Mouse (Mus musculus): ENCODE measurements around the gene Yju2. TPM values are rescaled to one million over a fixed set of nuclear protein-coding genes. Genes with fewer than 3 reads are reported as not detected.
"Not testable (repeated sequence)": the region's sequence is repeated elsewhere in the genome, so short reads cannot be mapped to it uniquely, and the experiment has no call there.

The Yju2 gene
- total RNA-seq (2017) = 24.3 and 29.5 TPM in 2 replicates

DNA sequence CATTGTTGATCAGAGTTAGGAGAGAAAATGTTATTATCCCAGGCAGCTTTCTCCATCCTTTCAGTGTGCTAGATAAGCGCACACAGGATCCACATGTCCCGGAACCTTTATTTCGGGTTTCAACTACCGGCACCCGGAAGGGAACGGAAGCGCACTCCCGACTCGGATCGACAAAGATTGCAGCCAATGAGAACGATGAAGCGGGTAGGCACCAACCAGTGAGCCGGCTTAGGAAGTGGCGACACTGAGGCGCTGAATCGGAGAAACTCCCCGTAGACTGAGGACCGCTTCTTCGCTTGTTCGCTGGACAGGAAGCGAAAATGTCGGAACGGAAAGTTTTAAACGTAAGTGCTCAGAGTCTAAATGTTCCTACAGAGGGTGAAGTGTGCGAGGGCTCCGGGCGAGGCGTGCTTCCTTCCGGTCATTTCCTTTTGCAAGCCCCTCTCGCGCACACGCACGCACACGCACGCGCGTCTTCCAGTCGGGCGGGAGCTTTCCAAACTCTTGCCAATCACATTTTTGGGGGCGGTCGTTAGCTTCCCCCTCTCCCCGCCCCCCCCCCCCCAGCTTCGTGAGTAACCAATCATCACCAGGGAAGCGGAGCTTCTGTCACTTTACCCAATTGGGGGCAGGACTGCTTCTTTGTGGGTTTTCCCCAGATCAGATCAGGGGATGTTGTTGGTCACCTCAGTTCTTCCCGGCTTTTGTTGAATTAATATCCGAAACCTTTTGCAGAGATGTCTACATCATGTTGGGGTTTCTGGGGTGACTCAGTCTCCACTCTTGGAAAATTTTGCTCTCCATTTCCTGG is at the start of gene Yju2:
Gene Yju2 (plus strand): TSS at position 182 of the 811 bp plus-strand sequence.
- peak; percentile 90 to 93 for ATAC-seq (replicated peaks in 1 of 2; ENCODE audit: insufficient read depth in 1 of 2, low FRiP score in 2 of 2, low TSS enrichment in 1 of 2, low read depth in 1 of 2, poor library complexity in 2 of 2, severe bottlenecking in 2 of 2)

DNA sequence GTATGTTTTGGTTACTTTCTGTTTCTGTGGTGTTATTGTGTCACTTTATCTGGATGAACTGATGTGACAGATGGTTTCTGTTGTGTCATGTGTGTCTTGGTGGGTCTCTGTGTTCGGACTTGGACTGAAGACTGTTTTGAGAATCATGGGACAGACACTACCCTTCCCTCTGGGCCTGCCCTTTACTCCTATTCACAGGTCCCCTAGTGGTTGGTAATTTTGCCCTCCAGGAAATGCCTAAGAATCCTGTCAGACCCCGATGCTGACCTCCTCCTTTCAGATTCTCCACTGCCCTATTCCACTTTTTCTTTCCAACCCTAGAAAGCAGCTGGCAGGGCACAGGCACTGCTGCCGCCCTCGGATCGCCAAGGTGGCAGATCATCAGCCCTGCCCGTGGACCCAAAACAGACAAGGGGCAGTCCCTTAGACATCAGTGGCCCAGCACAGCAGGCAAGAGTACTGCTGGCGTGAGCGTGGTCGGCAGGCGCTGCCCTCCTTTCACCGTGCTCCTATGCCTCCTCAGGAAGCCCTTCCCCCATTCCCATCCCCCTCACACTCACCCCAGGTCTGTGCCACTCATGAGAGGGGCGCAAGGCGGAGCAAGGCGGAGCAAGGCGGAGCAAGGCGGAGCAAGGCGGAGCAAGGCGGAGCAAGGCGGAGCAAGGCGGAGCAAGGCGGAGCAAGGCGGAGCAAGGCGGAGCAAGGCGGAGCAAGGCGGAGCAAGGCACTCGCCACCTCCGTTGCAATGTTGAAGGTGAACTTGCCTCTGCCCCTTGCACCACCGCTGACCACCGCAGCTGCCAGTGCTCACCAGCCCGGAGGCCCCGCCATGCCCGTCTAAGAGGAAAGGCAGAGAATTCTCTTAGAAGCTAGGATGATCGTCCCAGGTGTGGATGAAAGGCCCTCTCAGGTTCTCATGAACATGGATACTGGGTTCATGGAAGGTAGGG is 27.1 kb upstream of the Yju2 start:
- ATAC-seq (replicated peaks in 1 of 2; ENCODE audit: insufficient read depth in 1 of 2, low FRiP score in 2 of 2, low TSS enrichment in 1 of 2, low read depth in 1 of 2, poor library complexity in 2 of 2, severe bottlenecking in 2 of 2) = peak; percentile 92 to 95

DNA sequence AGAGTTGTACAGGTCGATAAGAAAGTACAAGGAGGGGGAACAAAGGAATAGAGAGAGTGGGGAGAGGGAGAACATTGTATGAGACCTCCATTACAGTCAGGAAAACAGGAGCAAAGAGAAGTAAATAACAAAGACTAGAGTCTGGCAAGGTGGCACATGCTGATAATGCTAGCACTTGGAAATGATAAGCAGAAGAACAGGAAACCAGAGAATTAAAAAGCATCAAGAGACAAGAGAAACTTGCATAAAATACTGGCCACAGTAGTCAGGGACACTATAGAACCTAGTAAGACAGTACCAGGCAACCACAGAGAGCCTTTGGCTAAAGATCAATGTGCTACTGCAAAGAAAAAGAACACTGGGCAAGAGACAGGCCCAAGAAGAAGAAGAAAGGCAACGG is 26.3 kb upstream of the Yju2 start:
- no peak; a peak in 2 of 4 replicates for ATAC-seq (replicated peaks in 1 of 2; ENCODE audit: insufficient read depth in 1 of 2, low FRiP score in 2 of 2, low TSS enrichment in 1 of 2, low read depth in 1 of 2, poor library complexity in 2 of 2, severe bottlenecking in 2 of 2)

DNA sequence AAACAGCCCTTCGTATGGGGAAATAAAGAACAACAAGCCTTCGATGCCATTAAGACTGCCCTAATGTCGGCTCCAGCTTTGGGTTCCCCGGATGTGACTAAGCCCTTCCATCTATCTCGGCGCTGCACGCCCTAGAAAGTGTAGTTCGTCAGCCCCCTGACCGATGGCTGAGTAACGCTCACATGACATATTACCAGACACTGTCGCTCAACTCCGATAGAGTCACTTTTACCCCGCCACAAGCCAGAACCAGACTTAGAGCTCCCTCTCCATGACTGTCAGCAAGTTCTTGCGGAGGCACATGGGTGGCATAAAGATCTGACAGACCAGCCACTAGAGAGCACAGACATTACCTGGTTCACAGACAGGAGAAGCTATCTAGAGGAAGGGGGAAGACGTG is 25.7 kb upstream of the Yju2 start:
- ATAC-seq (replicated peaks in 1 of 2; ENCODE audit: insufficient read depth in 1 of 2, low FRiP score in 2 of 2, low TSS enrichment in 1 of 2, low read depth in 1 of 2, poor library complexity in 2 of 2, severe bottlenecking in 2 of 2) = no peak

DNA sequence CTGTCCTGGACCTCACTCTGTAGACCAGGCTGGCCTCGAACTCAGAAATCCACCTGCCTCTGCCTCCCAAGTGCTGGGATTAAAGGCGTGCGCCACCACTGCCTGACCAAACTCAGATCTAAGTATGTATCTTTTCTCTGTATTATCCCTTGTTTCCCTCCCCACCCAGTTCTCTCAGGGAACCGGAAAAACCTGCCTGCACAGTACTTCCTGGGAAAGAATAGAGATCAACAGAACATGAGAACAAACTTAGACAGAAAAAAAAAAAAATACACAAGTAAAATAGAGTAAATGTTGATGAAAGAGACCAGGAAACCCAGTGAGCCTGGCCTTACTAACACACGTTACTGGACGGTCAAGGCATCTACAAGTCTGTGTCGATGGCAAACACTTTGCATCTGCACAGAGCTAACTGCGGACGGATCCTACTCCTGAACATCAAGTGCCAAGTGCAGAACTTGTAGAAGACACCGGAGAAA is 14.5 kb upstream of the Yju2 start:
- not testable (repeated sequence) for ATAC-seq (replicated peaks in 1 of 2; ENCODE audit: insufficient read depth in 1 of 2, low FRiP score in 2 of 2, low TSS enrichment in 1 of 2, low read depth in 1 of 2, poor library complexity in 2 of 2, severe bottlenecking in 2 of 2)

DNA sequence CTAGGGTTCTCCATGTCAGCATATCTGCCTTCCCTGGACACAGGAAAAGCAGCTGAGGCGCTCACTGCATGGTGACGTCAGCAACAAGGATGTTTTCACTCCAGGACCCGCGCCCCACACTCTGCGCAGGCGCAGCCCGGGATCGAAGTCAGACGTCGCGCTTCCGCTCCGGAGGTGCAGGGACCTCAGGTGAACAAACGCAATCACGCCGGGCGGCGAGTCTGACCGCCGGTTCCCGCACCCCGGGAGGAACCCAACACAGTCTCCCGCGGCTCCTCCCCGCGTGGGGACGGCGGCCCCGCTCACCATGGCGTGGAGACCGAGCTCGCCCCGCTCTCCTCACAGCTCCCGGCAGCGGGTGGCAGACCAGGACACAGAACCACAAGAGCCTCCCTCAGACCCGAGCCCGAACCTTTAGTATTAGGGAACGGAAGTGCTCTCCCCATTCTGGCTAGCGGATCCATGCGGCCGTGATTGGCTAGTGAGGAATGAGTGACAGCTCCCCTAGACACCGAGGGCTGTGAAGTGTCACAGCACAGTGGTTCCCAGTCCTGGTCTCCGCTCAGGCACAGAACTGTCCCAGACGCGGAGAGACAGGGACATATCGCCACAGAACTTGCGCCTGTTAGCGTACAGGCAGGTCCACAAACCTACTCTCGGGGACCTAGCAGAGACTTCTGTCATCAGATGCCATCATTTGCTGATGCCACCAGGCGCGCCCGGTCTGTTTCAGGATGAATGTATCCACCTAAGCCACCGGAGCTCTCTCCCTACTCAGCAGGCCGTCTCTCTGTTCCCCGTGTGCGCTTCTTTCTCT is 13.8 kb upstream of the Yju2 start:
- ATAC-seq (replicated peaks in 1 of 2; ENCODE audit: insufficient read depth in 1 of 2, low FRiP score in 2 of 2, low TSS enrichment in 1 of 2, low read depth in 1 of 2, poor library complexity in 2 of 2, severe bottlenecking in 2 of 2) = peak; percentile 97 to 98

DNA sequence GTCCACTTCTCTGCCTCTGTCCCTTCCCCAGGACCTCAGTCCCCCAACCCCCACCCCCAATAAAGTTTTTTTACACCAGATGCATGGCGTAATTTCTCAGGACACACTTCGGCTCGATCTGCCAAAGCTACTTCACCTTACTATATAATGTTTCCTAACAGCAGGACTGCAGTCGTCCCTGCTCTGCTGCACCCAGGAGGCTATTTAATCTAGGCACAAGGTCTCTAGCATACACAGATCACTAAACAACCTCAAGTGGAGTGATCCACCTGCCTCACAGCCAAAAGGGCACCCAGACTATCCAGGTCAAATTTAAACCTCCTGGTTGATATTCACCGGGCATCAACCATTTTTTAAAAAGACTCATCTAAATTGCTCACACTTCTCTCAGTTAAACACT is 13.2 kb upstream of the Yju2 start:
- ATAC-seq (replicated peaks in 1 of 2; ENCODE audit: insufficient read depth in 1 of 2, low FRiP score in 2 of 2, low TSS enrichment in 1 of 2, low read depth in 1 of 2, poor library complexity in 2 of 2, severe bottlenecking in 2 of 2) = no peak

DNA sequence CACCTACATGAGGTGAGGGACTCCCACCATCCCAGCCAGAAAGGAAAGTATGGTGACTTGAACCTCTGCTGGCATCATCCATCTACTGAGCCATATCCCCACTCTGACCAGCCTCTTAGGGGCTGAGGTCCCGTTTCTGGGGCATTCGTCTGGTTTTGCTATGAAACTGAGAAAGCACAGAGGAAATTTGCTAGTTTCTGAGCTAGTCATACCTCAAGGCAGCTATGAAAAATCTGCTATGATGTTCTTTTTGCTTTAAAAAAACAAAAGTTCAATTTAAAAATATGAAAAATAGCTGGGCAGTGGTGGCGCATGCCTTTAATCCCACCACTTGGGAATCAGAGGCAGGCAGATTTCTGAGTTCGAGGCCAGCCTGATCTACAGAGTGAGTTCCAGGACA is 10.3 kb upstream of the Yju2 start:
- no peak for ATAC-seq (replicated peaks in 1 of 2; ENCODE audit: insufficient read depth in 1 of 2, low FRiP score in 2 of 2, low TSS enrichment in 1 of 2, low read depth in 1 of 2, poor library complexity in 2 of 2, severe bottlenecking in 2 of 2)

DNA sequence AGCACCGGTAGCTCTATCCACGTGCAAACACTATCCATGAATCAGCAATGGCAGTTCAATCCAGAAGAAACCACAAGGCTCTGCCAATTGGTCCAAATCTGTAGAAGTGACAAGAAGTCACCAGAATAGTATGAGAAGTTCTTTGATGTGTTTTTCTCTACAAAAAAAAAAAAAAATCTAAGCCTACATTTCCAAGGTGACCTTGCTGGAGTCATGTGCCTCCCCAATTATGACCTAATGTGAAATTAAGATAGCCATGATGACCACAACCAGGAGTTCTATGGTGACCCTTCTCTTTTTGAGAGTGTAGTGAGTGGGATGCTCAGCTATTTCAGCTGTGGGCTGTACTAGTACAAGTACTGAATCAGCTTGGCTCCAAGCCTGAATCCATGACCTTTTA is 9.5 kb upstream of the Yju2 start, which contains the start of gene Zfp119b:
Gene Zfp119b (minus strand): TSS at position 101 of the 400 bp plus-strand sequence.
- no peak for ATAC-seq (replicated peaks in 1 of 2; ENCODE audit: insufficient read depth in 1 of 2, low FRiP score in 2 of 2, low TSS enrichment in 1 of 2, low read depth in 1 of 2, poor library complexity in 2 of 2, severe bottlenecking in 2 of 2)

DNA sequence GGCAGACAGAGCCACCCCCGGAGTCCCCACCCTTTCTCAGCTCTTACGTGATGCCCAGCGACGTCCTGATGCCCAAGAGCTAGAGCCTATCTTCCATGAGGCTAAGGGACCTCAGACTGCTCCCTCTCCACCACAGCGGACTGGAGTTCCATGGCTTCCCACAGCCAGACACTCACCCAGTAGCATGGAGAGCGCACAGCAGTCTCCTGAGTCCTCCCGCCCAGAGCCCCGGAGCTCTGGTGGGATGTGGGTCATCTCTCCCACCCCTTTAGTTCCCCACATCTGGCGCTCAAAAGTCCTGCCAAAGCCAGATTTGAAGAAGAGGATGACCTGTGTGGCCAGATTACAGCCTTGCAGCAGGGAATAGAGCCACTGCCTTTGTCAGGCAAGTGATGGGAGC is 8.3 kb upstream of the Yju2 start:
- ATAC-seq (replicated peaks in 1 of 2; ENCODE audit: insufficient read depth in 1 of 2, low FRiP score in 2 of 2, low TSS enrichment in 1 of 2, low read depth in 1 of 2, poor library complexity in 2 of 2, severe bottlenecking in 2 of 2) = no peak

DNA sequence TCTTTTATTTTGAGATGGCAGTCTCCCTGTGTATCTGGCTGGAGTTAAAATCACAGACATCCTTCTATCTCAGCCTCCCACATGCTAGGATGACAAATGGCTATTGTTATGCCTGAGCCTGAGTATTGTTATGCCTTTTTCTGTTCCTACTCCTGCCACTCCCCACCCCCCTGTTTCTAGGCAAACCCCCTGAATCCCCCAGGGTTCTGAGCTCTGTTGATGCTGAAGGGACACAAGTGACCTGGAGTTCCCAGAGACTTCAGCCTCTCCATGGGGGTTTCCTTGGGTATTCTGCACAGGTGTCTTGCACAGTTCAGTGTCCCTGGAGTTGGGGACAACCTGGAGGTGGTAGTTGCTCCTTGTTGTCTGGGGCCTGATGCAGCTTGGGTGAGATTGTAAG is 6.9 kb upstream of the Yju2 start:
- no peak for ATAC-seq (replicated peaks in 1 of 2; ENCODE audit: insufficient read depth in 1 of 2, low FRiP score in 2 of 2, low TSS enrichment in 1 of 2, low read depth in 1 of 2, poor library complexity in 2 of 2, severe bottlenecking in 2 of 2)

DNA sequence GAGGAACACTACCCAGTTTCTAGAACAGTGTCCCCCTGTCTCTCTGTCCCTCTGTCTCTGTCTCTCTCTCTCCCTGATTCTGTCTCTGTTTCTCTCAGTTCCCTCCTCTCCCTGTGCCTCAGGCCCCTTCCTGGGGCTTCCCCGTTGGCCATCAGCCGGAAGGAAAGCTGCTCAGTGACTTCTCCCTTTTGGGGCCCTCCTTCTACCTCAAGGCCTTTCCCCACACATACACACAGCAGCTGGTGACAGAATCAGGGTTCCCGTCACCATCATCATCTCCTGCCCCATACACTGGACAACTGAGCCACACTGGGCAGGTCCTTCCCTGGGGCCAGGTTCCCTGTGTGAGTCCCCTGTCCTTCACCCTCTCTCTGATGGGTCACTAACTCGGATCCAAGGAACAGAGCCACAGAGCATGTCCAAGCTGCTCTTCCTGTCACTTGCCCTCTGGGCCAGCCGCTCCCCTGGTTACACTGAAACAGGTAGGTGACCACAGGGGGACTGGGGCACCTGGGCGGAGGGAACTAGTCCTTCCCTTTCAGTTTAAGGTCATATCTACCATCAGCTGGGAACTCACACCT is 6.4 kb upstream of the Yju2 start, which contains the start of gene Ebi3:
Gene Ebi3 (plus strand): TSS at position 194 of the 581 bp plus-strand sequence.
- peak; percentile 86 to 87 for ATAC-seq (replicated peaks in 1 of 2; ENCODE audit: insufficient read depth in 1 of 2, low FRiP score in 2 of 2, low TSS enrichment in 1 of 2, low read depth in 1 of 2, poor library complexity in 2 of 2, severe bottlenecking in 2 of 2)

DNA sequence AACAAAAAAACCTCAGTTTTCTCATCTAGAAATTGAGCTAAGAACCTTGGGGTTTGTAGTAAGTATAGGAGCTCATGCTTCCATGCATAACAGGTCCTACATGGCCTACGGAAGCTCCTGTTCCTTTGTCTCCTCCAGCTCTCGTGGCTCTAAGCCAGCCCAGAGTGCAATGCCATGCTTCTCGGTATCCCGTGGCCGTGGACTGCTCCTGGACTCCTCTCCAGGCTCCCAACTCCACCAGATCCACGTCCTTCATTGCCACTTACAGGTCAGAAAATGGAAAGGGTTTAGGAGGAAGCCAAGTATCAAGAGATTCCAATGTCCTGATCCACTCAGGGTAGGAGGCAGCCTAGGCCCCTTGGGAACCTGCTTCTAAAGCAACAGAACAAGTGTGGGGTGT is 5.1 kb upstream of the Yju2 start:
- no peak for ATAC-seq (replicated peaks in 1 of 2; ENCODE audit: insufficient read depth in 1 of 2, low FRiP score in 2 of 2, low TSS enrichment in 1 of 2, low read depth in 1 of 2, poor library complexity in 2 of 2, severe bottlenecking in 2 of 2)

DNA sequence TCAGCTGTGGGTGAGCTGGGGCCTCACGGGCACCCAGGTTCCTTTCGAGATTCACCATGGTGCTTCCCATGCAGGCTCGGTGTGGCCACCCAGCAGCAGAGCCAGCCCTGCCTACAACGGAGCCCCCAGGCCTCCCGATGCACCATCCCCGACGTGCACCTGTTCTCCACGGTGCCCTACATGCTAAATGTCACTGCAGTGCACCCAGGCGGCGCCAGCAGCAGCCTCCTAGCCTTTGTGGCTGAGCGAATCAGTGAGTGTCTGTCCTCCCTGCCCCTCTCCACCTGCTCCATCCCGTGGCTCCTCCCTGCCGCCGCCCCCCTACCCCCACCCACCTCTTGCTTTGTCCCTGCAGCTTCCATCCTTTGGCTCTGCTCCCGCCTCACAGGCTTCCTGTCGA is 4.7 kb upstream of the Yju2 start:
- no peak for ATAC-seq (replicated peaks in 1 of 2; ENCODE audit: insufficient read depth in 1 of 2, low FRiP score in 2 of 2, low TSS enrichment in 1 of 2, low read depth in 1 of 2, poor library complexity in 2 of 2, severe bottlenecking in 2 of 2)

DNA sequence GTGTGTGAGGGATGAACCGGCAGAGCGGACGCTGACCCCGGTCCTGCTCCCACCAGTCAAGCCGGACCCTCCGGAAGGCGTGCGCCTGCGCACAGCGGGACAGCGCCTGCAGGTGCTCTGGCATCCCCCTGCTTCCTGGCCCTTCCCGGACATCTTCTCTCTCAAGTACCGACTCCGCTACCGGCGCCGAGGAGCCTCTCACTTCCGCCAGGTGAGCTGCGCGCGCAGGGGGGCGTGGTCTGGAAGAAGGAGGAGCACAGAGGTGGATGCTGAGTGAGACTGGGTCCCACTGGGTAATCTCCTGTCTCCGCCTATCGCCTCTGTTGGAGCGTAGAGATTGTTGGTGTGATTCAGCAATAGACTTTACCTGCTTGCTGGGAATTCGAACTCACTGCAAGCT is 2.8 kb upstream of the Yju2 start:
- no peak for ATAC-seq (replicated peaks in 1 of 2; ENCODE audit: insufficient read depth in 1 of 2, low FRiP score in 2 of 2, low TSS enrichment in 1 of 2, low read depth in 1 of 2, poor library complexity in 2 of 2, severe bottlenecking in 2 of 2)

DNA sequence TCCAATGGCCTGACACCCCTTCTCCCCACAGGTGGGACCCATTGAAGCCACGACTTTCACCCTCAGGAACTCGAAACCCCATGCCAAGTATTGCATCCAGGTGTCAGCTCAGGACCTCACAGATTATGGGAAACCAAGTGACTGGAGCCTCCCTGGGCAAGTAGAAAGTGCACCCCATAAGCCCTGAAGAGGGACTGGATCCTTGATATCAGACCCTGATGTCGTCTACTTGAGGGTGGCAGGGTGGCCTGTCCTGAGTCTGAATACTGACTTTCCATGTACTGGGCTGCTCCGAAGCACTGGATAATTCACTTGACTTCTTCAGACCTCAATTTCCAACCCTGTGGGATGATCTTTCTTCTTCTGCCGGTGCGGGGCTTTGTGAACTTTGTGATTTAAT is 2.3 kb upstream of the Yju2 start:
- no peak for ATAC-seq (replicated peaks in 1 of 2; ENCODE audit: insufficient read depth in 1 of 2, low FRiP score in 2 of 2, low TSS enrichment in 1 of 2, low read depth in 1 of 2, poor library complexity in 2 of 2, severe bottlenecking in 2 of 2)

DNA sequence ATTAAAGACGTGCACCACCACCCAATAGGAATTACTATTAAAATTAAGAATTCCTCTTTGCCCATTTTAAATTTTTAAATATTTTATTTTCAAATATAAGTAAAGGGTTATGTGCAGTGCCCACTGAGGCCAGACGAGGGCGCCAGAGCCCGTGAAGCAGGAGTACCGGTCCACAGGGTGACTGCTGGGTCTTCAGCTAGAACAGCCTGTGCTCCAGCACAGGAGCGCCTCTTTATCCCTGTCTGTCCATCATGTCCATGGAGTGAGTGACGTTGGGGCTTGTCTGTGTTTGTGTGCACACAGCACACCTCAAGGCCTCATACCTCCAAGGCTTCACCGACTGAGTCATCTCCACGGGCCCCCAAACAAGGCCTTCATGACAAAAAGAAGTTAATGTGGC is 1.7 kb upstream of the Yju2 start:
- peak in 1 of 2 experiments; percentile 21; a peak in 1 of 4 replicates for ATAC-seq (replicated peaks in 1 of 2; ENCODE audit: insufficient read depth in 1 of 2, low FRiP score in 2 of 2, low TSS enrichment in 1 of 2, low read depth in 1 of 2, poor library complexity in 2 of 2, severe bottlenecking in 2 of 2)

All from hematopoietic stem cell, adult 5-6 weeks (primary cell).